Mouse (Mus musculus) megakaryocyte-erythroid progenitor cell, adult 5-6 weeks (primary cell): ENCODE measurements around the gene Atg10. TPM values are rescaled to one million over a fixed set of nuclear protein-coding genes. Genes with fewer than 3 reads are reported as not detected.
"Not testable (repeated sequence)": the region's sequence is repeated elsewhere in the genome, so short reads cannot be mapped to it uniquely, and the experiment has no call there.

Experiments
- ATAC-seq: replicated peaks from 2 replicates; pipeline ENCODE4 v1.8.0; 2016; ENCODE audit warnings: mild to moderate bottlenecking, inconsistent platforms; ENCODE audit not compliant: severe bottlenecking, poor library complexity, low FRiP score, low TSS enrichment
- total RNA-seq, 2 experiments: library from RNA; stranded (forward) in 1 of 2; stranded (reverse) in 1 of 2; fragments of 200-1000, 215-1000 nt in 1 of 2; fragments of >200 nt in 1 of 2; fragmentation: Nextera tagmentation in 1 of 2; gene quantifications; 2 replicates each; pipeline ENCODE4 v1.2.3; 2014 to 2017

The Atg10 gene
- total RNA-seq, 2 experiments from 2014 or later: 3.9 to 5.4 TPM

DNA sequence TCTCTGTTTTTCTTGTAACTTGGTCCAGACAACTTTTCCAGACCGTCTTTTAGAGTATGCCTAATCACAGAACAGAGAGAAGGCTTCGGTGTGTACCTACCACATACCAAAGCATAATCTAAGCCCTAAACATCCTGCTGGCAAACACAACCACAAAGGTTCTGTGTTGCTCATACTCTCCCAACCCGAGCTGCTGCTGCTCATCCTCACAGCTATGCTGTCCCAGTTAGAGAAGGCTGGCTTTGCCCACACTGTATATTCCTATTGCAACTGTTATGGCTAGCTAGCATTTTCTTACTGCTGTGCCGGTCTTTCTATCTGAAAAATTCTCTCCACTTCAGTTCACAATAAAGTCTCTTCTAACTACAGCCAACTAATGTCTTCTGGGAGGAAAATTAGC is 254.8 kb downstream of the Atg10 start:
- no peak for ATAC-seq

DNA sequence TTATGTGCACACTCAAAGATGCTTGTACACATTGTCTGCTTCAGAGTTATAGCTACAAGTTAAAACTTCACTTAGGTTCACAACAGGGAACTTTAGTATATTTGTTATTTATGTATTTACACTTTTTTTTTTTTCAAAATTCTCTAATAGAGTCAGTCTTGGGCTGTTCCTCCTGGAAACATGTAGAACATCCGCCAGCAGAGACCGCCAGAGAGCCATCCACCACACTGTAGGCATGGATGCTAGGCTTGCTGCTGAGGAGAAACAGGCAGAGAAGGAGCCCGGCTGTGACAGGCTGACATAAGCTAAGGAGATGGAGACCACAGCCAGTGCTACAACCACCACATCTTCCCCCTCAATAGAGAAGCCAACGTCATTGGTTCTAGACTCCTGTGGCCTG is 256.3 kb downstream of the Atg10 start:
- ATAC-seq: peak; percentile 99

GRCm38 (mm10) chr13:90965996-90966395 is 257.8 kb downstream of the Atg10 start:
- ATAC-seq: no peak

DNA sequence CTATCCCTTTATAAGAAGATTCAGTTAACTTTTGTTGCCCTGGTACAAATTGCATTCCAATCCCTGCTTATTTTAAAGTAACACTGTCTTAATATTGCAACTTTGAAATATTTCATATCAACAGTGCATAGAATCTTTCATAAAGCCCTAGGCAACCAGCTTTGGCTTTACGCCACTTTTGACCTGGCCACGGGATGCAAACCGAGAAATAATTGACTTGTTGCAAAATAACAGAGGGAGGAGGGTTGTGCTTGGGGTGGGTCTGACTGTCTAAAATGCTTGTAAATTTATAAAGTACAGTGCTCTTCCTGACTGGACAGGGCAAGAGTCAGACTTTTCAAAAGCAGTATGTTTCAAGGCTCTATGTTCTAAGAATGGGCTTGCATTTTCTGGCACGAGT is 259.3 kb downstream of the Atg10 start:
- no peak for ATAC-seq

DNA sequence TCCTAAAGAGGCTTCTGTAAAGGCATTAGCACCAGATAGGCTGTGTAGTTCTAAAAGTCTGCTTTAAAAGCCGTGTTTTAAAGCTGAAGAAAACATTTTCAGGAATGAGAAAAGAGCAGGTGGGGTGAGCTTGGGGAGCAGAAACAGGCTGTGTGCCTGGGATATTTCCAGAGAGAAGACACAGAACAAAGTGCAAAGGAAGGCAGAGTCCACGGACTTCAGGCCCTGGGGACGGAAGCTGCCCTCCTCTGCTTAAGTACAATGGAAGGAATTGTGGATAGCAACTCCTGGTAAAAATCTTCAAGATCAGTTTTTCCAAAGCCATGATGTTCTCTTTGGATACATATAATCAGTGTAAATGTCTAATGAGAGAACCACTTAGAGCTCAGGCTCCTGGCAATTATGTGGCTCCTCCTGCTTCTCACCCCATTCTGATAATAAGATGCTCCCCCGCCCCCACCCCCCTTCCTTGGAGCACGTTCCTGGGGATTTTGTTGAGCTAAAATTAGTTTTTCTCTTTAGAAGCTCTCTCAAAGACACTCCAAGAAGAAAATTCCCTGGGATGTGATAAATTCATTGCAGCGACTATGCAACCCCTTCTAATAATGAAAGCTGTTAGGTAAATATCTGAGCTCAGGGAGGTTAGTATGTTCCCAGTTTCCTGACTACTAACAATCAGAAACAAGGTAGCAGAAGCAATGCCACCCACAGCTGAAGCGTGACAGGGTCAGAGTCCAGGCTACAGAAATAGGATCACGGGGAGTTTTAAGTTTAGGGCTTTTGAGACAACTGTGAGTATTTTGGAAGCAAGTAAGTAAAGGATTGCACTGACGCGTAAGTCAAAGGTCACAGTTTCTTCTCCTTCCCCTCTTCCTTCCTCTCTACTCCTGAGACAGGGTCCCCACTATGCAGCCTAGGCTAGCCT is 260.7 kb downstream of the Atg10 start:
- no peak for ATAC-seq

- ATAC-seq: no peak
Observed at GRCm38 (mm10) chr13:90960591-90960990, 263.2 kb downstream of the Atg10 start.

DNA sequence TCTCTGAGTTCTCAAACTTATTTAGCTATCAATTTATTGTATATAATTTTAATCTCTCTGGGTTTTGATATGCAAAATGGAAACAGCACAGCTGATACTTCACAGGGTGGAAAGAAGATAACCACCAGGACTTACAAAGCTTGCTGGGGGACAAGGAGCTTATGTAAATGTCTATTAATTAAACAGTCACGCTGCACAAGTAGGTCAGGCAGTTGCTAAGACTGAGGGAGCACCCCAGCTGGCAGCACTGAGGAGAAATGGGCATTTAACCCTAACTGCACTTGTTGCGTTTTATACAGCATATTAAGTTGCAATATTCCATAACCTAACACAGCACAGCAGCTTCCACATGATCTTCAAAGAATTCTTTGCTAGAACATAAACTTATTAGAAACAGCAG is 264.9 kb downstream of the Atg10 start:
- no peak for ATAC-seq

DNA sequence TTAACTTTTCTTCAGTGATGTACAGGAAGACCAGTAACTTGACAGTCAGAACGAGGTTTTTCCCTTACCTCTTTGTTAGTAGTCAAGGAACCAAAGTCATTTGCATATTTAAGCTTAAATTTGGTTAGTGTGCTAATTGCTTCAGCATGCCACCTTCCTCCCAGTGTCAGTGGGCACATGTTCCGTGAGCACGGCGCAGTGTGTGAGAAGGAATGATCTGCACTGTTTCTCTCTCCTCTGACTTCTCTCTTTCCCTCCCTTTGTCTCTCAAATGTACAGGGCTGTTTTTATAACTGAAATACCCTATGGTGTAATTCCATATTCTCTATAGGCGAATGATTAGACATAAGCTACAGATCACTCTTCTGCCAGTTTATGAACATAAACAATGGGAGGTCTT is 284.2 kb downstream of the Atg10 start:
- no peak; the same call in 1 of the 2 replicates for ATAC-seq

DNA sequence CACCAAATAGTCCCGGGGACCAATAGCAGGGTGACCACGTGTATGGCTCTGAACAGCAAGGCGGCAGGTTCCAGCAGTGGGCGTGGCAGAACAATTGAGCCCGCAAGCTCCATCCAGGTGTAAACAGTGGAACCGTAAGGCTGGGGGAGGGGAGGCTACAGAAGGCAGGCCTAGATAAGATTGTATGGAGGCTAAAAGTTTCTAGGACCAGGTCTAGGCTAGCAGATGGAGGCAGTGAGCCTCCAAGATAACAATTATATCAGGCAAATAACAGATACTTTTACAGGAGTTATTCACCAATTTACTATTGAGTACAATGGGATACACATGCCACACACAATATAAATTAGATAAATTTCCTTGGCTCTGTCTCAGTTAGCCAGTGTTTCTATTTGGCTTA is 284.6 kb downstream of the Atg10 start:
- peak; percentile 98 for ATAC-seq

DNA sequence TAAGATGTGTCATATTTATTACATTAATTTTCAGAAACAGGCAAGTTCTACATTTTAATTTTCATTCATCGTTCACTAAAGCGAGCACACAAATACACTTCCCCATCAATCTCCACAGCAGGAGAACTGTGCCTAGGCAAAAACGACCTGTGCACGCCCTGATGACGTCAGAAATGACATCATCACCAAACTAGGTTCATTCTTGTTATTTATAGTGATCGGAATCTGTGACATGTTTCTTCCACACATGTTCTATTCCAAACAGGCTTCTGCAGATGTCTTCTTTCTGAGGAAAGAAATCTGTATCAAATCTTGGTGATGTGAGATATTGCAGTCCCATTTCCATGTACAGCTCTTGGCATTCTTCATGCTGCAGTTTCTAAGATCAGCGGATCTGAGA is 287.9 kb downstream of the Atg10 start:
- ATAC-seq: no peak

DNA sequence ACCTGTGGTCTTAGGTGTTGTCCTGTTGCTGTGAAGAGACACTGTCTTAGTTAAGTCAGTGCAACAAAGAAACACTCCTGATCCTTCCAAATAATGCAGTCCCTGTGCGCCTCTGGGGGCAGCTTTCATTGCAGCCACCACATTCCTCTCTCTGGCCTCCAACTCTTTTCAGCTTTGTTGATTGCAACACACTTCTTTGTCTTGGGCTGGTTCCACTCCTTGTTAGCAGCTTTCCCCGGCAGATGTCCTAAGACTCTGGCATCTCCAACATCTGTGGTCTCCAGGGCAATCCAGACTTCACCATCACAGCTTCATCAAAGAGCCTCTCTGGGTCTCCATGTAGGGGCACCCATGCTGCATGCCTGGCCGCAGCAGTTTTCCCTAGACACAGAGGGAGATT is 290.5 kb downstream of the Atg10 start:
- ATAC-seq: no peak

- peak; percentile 39; the same call in 1 of the 2 replicates for ATAC-seq
Observed at GRCm38 (mm10) chr13:90929847-90930246, 293.9 kb downstream of the Atg10 start.

DNA sequence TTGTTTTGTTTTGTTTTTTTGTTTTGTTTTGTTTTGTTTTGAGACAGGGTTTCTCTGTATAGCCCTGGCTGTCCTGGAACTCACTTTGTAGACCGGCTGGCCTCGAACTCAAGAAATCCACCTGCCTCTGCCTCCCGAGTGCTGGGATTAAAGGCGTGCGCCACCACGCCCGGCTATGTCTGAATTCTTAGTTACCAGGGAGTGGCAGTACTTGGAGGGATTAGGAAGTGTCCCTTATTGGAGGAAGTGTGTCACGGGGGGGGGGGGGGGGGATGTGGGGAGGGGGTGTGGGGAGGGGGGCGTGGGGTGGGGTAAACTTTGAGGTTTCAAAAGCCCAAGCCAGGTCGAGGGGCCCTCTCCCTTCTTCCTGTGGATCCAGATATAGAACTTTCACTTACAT is 295.5 kb downstream of the Atg10 start:
- ATAC-seq: not testable (repeated sequence)

GRCm38 (mm10) chr13:90926938-90927633 is 296.7 kb downstream of the Atg10 start:
- ATAC-seq: 0 out of 2 replicates have a peak, but pooled peaks have one; percentile 1

DNA sequence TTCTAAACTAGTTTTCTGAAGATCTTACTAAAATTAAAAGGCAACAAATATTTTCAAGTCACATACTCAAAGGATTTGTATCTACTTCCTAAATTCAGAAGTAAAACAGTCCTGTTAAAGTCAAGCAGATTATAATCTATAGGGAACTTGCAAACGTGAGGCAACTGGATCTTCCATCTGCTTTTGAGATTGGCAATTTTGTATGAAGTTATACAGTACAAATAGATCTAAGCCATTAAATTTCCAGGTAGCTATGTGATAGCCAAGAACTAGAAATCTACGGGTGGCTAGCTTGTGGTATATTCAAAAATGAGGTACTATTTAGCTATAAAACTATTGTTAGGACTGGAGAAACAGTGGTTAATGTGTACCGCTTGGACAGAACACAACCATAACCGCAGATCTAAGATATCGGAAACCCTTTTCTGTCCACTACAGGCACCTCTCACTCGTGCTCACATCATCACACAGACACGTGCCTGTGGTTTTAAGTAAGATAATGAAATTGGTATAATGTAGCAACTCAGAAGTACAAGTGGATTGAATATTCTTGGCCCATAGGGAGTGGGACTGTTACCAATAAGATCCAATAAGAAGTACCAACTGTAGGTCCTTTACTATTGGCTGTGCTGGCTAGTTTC is 297.5 kb downstream of the Atg10 start:
- ATAC-seq: peak; percentile 47

- no peak for ATAC-seq
Observed at GRCm38 (mm10) chr13:90925191-90925590, 298.6 kb downstream of the Atg10 start.

DNA sequence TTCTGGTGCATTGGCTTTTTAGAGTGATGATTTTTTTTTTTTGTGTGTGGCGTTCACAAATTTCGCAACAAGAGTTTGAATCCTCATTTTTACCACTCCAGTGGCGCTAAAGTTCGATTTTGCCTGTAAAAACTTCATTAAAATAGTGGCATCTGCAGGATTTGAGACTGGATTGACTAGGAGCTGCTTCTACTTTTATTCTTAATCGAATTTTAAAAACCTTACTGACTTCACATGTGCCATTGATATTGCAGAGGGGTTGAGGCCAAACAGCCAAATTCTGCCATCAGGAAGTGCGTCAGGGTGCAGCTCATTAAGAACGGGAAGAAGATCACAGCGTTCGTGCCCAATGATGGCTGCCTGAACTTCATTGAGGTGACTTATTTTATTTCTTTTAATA is 299.7 kb downstream of the Atg10 start:
- ATAC-seq: no peak

- not testable (repeated sequence) for ATAC-seq
Observed at GRCm38 (mm10) chr13:90923617-90924016, 300.2 kb downstream of the Atg10 start.

- peak; percentile 72 for ATAC-seq
Observed at GRCm38 (mm10) chr13:90922751-90923612, 300.8 kb downstream of the Atg10 start, which contains the start of gene Rps23. Gene Rps23 (plus strand): TSS chr13:90922958.
